Mouse (Mus musculus) lung, adult 10 weeks (tissue): ENCODE data around the gene Tssk6. TPM values are rescaled to one million over a fixed set of nuclear protein-coding genes. Genes with fewer than 3 reads are reported as not detected.

Source experiments
- polyA plus RNA-seq: library from polyadenylated mRNA; stranded (reverse); fragments of 350-450 nt; fragmentation: Illumina TruSeq; extraction: RNeasy Lipid Tissue Mini Kit (QIAGEN cat#74804); gene quantifications from one replicate; pipeline ENCODE4 v1.2.3, GENCODE M21; 2014; ENCODE audit warnings: low read depth, low replicate concordance; ENCODE audit not compliant: insufficient read depth

Gene Tssk6
- polyA plus RNA-seq: 0.35 TPM

GRCm38 (mm10) chr8:69902163-69903062 lies at the start of gene Tssk6, which contains the start of the genes Ndufa13 and Yjefn3:
Tssk6 (plus strand) TSS chr8:69902184.
Ndufa13 (minus strand) TSS chr8:69902558.
Yjefn3 (minus strand) TSS chr8:69902712.

GRCm38 (mm10) chr8:69887289-69888243 lies 14.4 kb upstream of the Tssk6 start, which contains the start of gene Cilp2:
Cilp2 (minus strand) TSS chr8:69887687.

Other genes starting within 250 kb of the Tssk6 start
- 1.1 TPM for gene Zfp964, start 247.7 kb upstream of the Tssk6 start, polyA plus RNA-seq
- gene Zfp869, start 191.5 kb upstream of the Tssk6 start, polyA plus RNA-seq: 14.2 TPM
- 4.0 TPM for gene Zfp963, start 152.2 kb upstream of the Tssk6 start, polyA plus RNA-seq
- gene Gm20422, start 127.3 kb upstream of the Tssk6 start, polyA plus RNA-seq: not detected
- gene Atp13a1, start 111.0 kb upstream of the Tssk6 start, polyA plus RNA-seq: 13.8 TPM
- 11.1 TPM for gene Zfp866, start 111.0 kb upstream of the Tssk6 start, polyA plus RNA-seq
- 12.9 TPM for gene Gmip, start 93.5 kb upstream of the Tssk6 start, polyA plus RNA-seq
- 1.1 TPM for gene Lpar2, start 79.8 kb upstream of the Tssk6 start, polyA plus RNA-seq
- gene Pbx4, start 69.7 kb upstream of the Tssk6 start, polyA plus RNA-seq: 2.6 TPM
- 0.38 TPM for gene Cilp2, start 14.5 kb upstream of the Tssk6 start, polyA plus RNA-seq
- 137 TPM for gene Ndufa13, start 374 bp downstream of the Tssk6 start, polyA plus RNA-seq
- 2.1 TPM for gene Yjefn3, start 528 bp downstream of the Tssk6 start, polyA plus RNA-seq
- gene Gatad2a, start 94.2 kb downstream of the Tssk6 start, polyA plus RNA-seq: 24.1 TPM
- gene Mau2, start 140.6 kb downstream of the Tssk6 start, polyA plus RNA-seq: 17.0 TPM
- 13.9 TPM for gene Sugp1, start 140.6 kb downstream of the Tssk6 start, polyA plus RNA-seq
- 1.8 TPM for gene Tm6sf2, start 170.7 kb downstream of the Tssk6 start, polyA plus RNA-seq
- not detected for gene Hapln4, start 181.3 kb downstream of the Tssk6 start, polyA plus RNA-seq
- not detected for gene Ncan, start 218.7 kb downstream of the Tssk6 start, polyA plus RNA-seq
- 20.7 TPM for gene Nr2c2ap, start 229.1 kb downstream of the Tssk6 start, polyA plus RNA-seq
- gene Rfxank, start 237.0 kb downstream of the Tssk6 start, polyA plus RNA-seq: 15.4 TPM
- gene Borcs8, start 237.3 kb downstream of the Tssk6 start, polyA plus RNA-seq: 30.0 TPM
- 0.18 TPM for gene Mef2b, start 237.5 kb downstream of the Tssk6 start, polyA plus RNA-seq